Mouse (Mus musculus) MEL (cell line): Measurements from ENCODE around the gene Gdf7.

Experiments used
- CTCF ChIP-seq, 3 experiments: IDR thresholded peaks in 2 of 3; conservative IDR thresholded peaks in 1 of 3; 2 replicates each; pipeline ENCODE4 v1.5.1; 2011 to 2012; ENCODE audit warnings: low read length in 3 of 3, low read depth in 2 of 3, mild to moderate bottlenecking in 2 of 3, improper control_type of control experiment in 1 of 3, inconsistent platforms in 1 of 3, mixed read lengths in 1 of 3, moderate library complexity in 1 of 3; ENCODE audit not compliant: control insufficient read depth in 1 of 3, insufficient read depth in 1 of 3, poor library complexity in 1 of 3, severe bottlenecking in 1 of 3
- EP300 ChIP-seq, 2 experiments: IDR thresholded peaks; 2 replicates each; pipeline ENCODE4 v1.6.1; 2011; ENCODE audit warnings: improper control_type of control experiment in 2 of 2, low read length in 2 of 2, low read depth in 1 of 2, mild to moderate bottlenecking in 1 of 2
- GATA1 ChIP-seq: IDR thresholded peaks from 2 replicates; pipeline ENCODE4 v1.6.1; 2011; ENCODE audit warnings: low read depth, low read length, improper control_type of control experiment
- KAT2A ChIP-seq: conservative IDR thresholded peaks from 2 replicates; pipeline ENCODE4 v1.6.1; 2012; ENCODE audit warnings: low read depth, low read length, improper control_type of control experiment, inconsistent platforms
- MAX ChIP-seq: IDR thresholded peaks from 2 replicates; pipeline ENCODE4 v1.6.1; 2011; ENCODE audit warnings: low read length, improper control_type of control experiment
- MEF2A ChIP-seq: IDR thresholded peaks from 2 replicates; pipeline ENCODE4 v1.6.1; 2014; ENCODE audit warnings: low read depth, mild to moderate bottlenecking, inconsistent platforms, low read length, improper control_type of control experiment; ENCODE audit not compliant: poor library complexity, insufficient replicate concordance, severe bottlenecking; ENCODE audit errors: extremely low read depth
- MYC ChIP-seq: IDR thresholded peaks from 2 replicates; pipeline ENCODE4 v1.6.1; 2011; ENCODE audit warnings: low read depth, mild to moderate bottlenecking, low read length, improper control_type of control experiment, moderate library complexity
- NELFE ChIP-seq: IDR thresholded peaks from 2 replicates; pipeline ENCODE4 v1.6.1; 2011; ENCODE audit warnings: low read depth, low read length, improper control_type of control experiment
- POLR2A ChIP-seq, 2 experiments: IDR thresholded peaks; 2 replicates each; pipeline ENCODE4 v1.6.1; 2011 to 2012; ENCODE audit warnings: low read length in 2 of 2, mild to moderate bottlenecking in 2 of 2, control low read depth in 1 of 2, improper control_type of control experiment in 1 of 2, low read depth in 1 of 2, moderate library complexity in 1 of 2; ENCODE audit not compliant: control insufficient read depth in 1 of 2, insufficient read depth in 1 of 2, poor library complexity in 1 of 2
- RAD21 ChIP-seq: IDR thresholded peaks from 2 replicates; pipeline ENCODE4 v1.6.1; 2011; ENCODE audit warnings: mild to moderate bottlenecking, low read depth, low read length, improper control_type of control experiment
- RCOR1 ChIP-seq: IDR thresholded peaks from 2 replicates; pipeline ENCODE4 v1.6.1; 2012; ENCODE audit warnings: low read depth, mild to moderate bottlenecking, inconsistent platforms, low read length, improper control_type of control experiment

GRCm38 (mm10) chr12:8332174-8332542 is 30.4 kb upstream of the Gdf7 start:
- no peak for TF ChIP-seq CTCF (IDR thresholded peaks at IDR 0.05 in 2 of 3, conservative IDR thresholded peaks at IDR 0.05 in 1 of 3; ENCODE audit: control insufficient read depth in 1 of 3, insufficient read depth in 1 of 3, low read depth in 2 of 3, low read length in 3 of 3, poor library complexity in 1 of 3, severe bottlenecking in 1 of 3)
- TF ChIP-seq EP300 (IDR thresholded peaks at IDR 0.05; ENCODE audit: low read depth in 1 of 2, low read length in 2 of 2) = no peak
- TF ChIP-seq POLR2A (IDR thresholded peaks at IDR 0.05; ENCODE audit: control insufficient read depth in 1 of 2, insufficient read depth in 1 of 2, low read depth in 1 of 2, low read length in 2 of 2, poor library complexity in 1 of 2) = no peak
- TF ChIP-seq GATA1 = no peak
- TF ChIP-seq MAX = no peak
- no peak for TF ChIP-seq RAD21
- TF ChIP-seq KAT2A = no peak
- no peak for TF ChIP-seq RCOR1
- no peak for TF ChIP-seq MYC
- no peak for TF ChIP-seq MEF2A
- no peak for TF ChIP-seq NELFE
